Mouse (Mus musculus) layer of hippocampus, adult 18-20 months (tissue): Measurements from ENCODE around the gene Ifi206. TPM values are rescaled to one million over a fixed set of nuclear protein-coding genes. Genes with fewer than 3 reads are reported as not detected.

Experiments used
- DNase-seq, 2 experiments: peaks; one replicate each; pipeline ENCODE4 v3.0.0; 2022; ENCODE audit warnings: low spot score in 2 of 2
- microRNA-seq, 2 experiments: library from miRNA; unstranded; fragments of <30 nt; microRNA quantifications; one replicate each; pipeline ENCODE4 v1.2.0; 2021
- total RNA-seq, 2 experiments: library from RNA; stranded (reverse); gene quantifications; 2 replicates each; pipeline ENCODE4 v1.2.3; 2021

The Ifi206 gene
- total RNA-seq, 2 experiments from 2014 or later, result not detected

GRCm38 (mm10) chr1:173418936-173419621 is 71.8 kb downstream of the Ifi206 start:
- no peak for DNase-seq

- DNase-seq, result no peak
Measured at GRCm38 (mm10) chr1:173418516-173418915, 72.3 kb downstream of the Ifi206 start.

Small RNAs within 50 kb of the gene (microRNA-seq; reads per million reads assigned to microRNA genes)
- 0 reads per million in 2 experiments for gene Gm44481

Other genes starting within 250 kb of the Ifi206 start
- gene Olfr418, start 225.0 kb downstream of the Ifi206 start, total RNA-seq, result not detected
- gene Mptx2, start 213.3 kb downstream of the Ifi206 start, total RNA-seq, result not detected
- gene Ackr1, start 157.3 kb downstream of the Ifi206 start, total RNA-seq, result 10 to 100 TPM; 55.2 to 58.1 TPM
- 1 to 10 TPM; 3.1 to 3.3 TPM for gene Aim2, start 140.2 kb downstream of the Ifi206 start, total RNA-seq
- 100 to 1,000 TPM; 357 to 369 TPM for gene Cadm3, start 123.3 kb downstream of the Ifi206 start, total RNA-seq
- gene Ifi214, start 44.9 kb upstream of the Ifi206 start, total RNA-seq, result not detected
- not detected for gene Ifi213, start 108.2 kb upstream of the Ifi206 start, total RNA-seq
- not detected for gene Ifi209, start 139.9 kb upstream of the Ifi206 start, total RNA-seq
- not detected for gene Ifi208, start 182.6 kb upstream of the Ifi206 start, total RNA-seq